Mouse (Mus musculus): ENCODE results near the gene Arglu1. TPM values are rescaled to one million over a fixed set of nuclear protein-coding genes. Genes with fewer than 3 reads are reported as not detected.

Arglu1 gene
- total RNA-seq, 2 experiments from 2014 or later, result 26.0 to 26.8 TPM

- DNase-seq, result peak; percentile 25
- intact Hi-C loops (cut with DNase I; ENCODE audit: low total_unique reads), result no loop called here
These were observed 29.8 kb downstream of the Arglu1 start for GRCm38 (mm10) chr8:8660307-8661098.

- intact Hi-C loops (cut with DNase I; ENCODE audit: low total_unique reads), result no loop called here
- DNase-seq, result peak; percentile 25
These were observed 30.6 kb downstream of the Arglu1 start for GRCm38 (mm10) chr8:8659503-8660306.

GRCm38 (mm10) chr8:8658426-8659224 is 31.7 kb downstream of the Arglu1 start:
- peak; percentile 89 for DNase-seq
- intact Hi-C loops (cut with DNase I; ENCODE audit: low total_unique reads), result no loop called here

GRCm38 (mm10) chr8:8657692-8658355 is 32.5 kb downstream of the Arglu1 start:
- intact Hi-C loops (cut with DNase I; ENCODE audit: low total_unique reads), result no loop called here
- no peak for DNase-seq

- no peak for DNase-seq
- intact Hi-C loops (cut with DNase I; ENCODE audit: low total_unique reads), result no loop called here
These were observed 33.5 kb downstream of the Arglu1 start for GRCm38 (mm10) chr8:8656578-8657441.

- intact Hi-C loops (cut with DNase I; ENCODE audit: low total_unique reads), result no loop called here
These were observed 34.7 kb downstream of the Arglu1 start for GRCm38 (mm10) chr8:8655346-8656340.

GRCm38 (mm10) chr8:8653906-8654489 is 36.3 kb downstream of the Arglu1 start:
- intact Hi-C loops (cut with DNase I; ENCODE audit: low total_unique reads), result no loop called here
- DNase-seq, result no peak

More at GRCm38 (mm10) chr8:8655346-8656340, 34.7 kb downstream of the Arglu1 start:
- DNase-seq, result no peak

- intact Hi-C loops (cut with DNase I; ENCODE audit: low total_unique reads), result no loop called here
- DNase-seq, result no peak
These were observed 37.0 kb downstream of the Arglu1 start for GRCm38 (mm10) chr8:8653343-8653742.

GRCm38 (mm10) chr8:8652388-8652787 is 37.9 kb downstream of the Arglu1 start:
- intact Hi-C loops (cut with DNase I; ENCODE audit: low total_unique reads), result no loop called here

GRCm38 (mm10) chr8:8649944-8650343 is 40.4 kb downstream of the Arglu1 start:
- intact Hi-C loops (cut with DNase I; ENCODE audit: low total_unique reads), result no loop called here
- DNase-seq, result peak; percentile 38

More at GRCm38 (mm10) chr8:8652388-8652787, 37.9 kb downstream of the Arglu1 start:
- DNase-seq, result no peak

- DNase-seq, result no peak
- intact Hi-C loops (cut with DNase I; ENCODE audit: low total_unique reads), result no loop called here
These were observed 40.8 kb downstream of the Arglu1 start for GRCm38 (mm10) chr8:8649536-8649935.

- no peak for DNase-seq
- intact Hi-C loops (cut with DNase I; ENCODE audit: low total_unique reads), result no loop called here
These were observed 41.6 kb downstream of the Arglu1 start for GRCm38 (mm10) chr8:8648686-8649085.

- intact Hi-C loops (cut with DNase I; ENCODE audit: low total_unique reads), result no loop called here
- DNase-seq, result no peak
These were observed 42.5 kb downstream of the Arglu1 start for GRCm38 (mm10) chr8:8647824-8648223.

GRCm38 (mm10) chr8:8647319-8647718 is 43.0 kb downstream of the Arglu1 start:
- no peak for DNase-seq
- intact Hi-C loops (cut with DNase I; ENCODE audit: low total_unique reads), result no loop called here

GRCm38 (mm10) chr8:8644160-8644915 is 46.0 kb downstream of the Arglu1 start:
- no peak for DNase-seq
- intact Hi-C loops (cut with DNase I; ENCODE audit: low total_unique reads), result no loop called here

- no peak for DNase-seq
- intact Hi-C loops (cut with DNase I; ENCODE audit: low total_unique reads), result no loop called here
These were observed 50.1 kb downstream of the Arglu1 start for GRCm38 (mm10) chr8:8640264-8640588.

All from gastrocnemius, postnatal 14 days (tissue).